Mouse (Mus musculus) limb, embryonic 14.5 days (tissue): ENCODE measurements around the gene Tiam2. TPM values are rescaled to one million over a fixed set of nuclear protein-coding genes. Genes with fewer than 3 reads are reported as not detected.
A peak's percentile ranks its signal among the peaks of the same experiment; 100 is the strongest.

Source experiments
- ATAC-seq: fragments of 200-750 bp; cut with Nextera tagmentation; 2 replicates; pipeline ENCODE4 v1.8.0; 2017; ENCODE audit warnings: low read depth, moderate number of reproducible peaks, moderate TSS enrichment; ENCODE audit not compliant: low FRiP score
- DNase-seq: peaks from one replicate; pipeline ENCODE4 v3.0.0-alpha.2; 2015; ENCODE audit warnings: low spot score
- H3K27ac ChIP-seq: fragments of 300-500 bp; sonication (generic); replicated peaks from 2 replicates; pipeline ENCODE4 v1.5.1; 2014; ENCODE audit warnings: low read depth, mild to moderate bottlenecking, low read length, moderate library complexity, mixed read lengths
- H3K27me3 ChIP-seq: fragments of 300-500 bp; sonication (generic); 2 replicates; pipeline ENCODE4 v1.6.1; 2014; ENCODE audit warnings: low read length, mixed read lengths; ENCODE audit not compliant: control insufficient read depth, insufficient read depth
- H3K36me3 ChIP-seq: fragments of 300-500 bp; sonication (generic); 2 replicates; pipeline ENCODE4 v1.6.1; 2014; ENCODE audit warnings: mild to moderate bottlenecking, low read length, moderate library complexity, mixed read lengths; ENCODE audit not compliant: control insufficient read depth, insufficient read depth
- H3K4me1 ChIP-seq: fragments of 300-500 bp; sonication (generic); 2 replicates; pipeline ENCODE4 v1.6.1; 2014; ENCODE audit warnings: antibody characterized with exemption, low read length, mixed read lengths; ENCODE audit not compliant: control insufficient read depth, insufficient read depth
- H3K4me2 ChIP-seq: fragments of 300-500 bp; sonication (generic); replicated peaks from 2 replicates; pipeline ENCODE4 v1.6.1; 2014; ENCODE audit warnings: low read depth, mild to moderate bottlenecking, low read length, moderate library complexity; ENCODE audit not compliant: severe bottlenecking
- H3K4me3 ChIP-seq: fragments of 300-500 bp; sonication (generic); replicated peaks from 2 replicates; pipeline ENCODE4 v1.5.1; 2014; ENCODE audit warnings: low read length
- H3K9ac ChIP-seq: fragments of 300-500 bp; sonication (generic); 2 replicates; pipeline ENCODE4 v1.6.1; 2014; ENCODE audit warnings: mild to moderate bottlenecking, low read depth, low read length, moderate library complexity; ENCODE audit not compliant: severe bottlenecking
- H3K9me3 ChIP-seq: fragments of 300-500 bp; sonication (generic); 2 replicates; pipeline ENCODE4 v1.6.1; 2016; ENCODE audit warnings: low read length; ENCODE audit not compliant: control insufficient read depth
- POLR2A ChIP-seq: fragments of 200-500 bp; IDR thresholded peaks from 2 replicates; pipeline ENCODE4 v1.8.0; 2012; ENCODE audit warnings: inconsistent platforms, mild to moderate bottlenecking, moderate library complexity, borderline replicate concordance; ENCODE audit not compliant: insufficient read depth, insufficient read length; ENCODE audit errors: extremely low read depth
- WGBS: fragments of 180-500 bp; shearing (Covaris S2); extraction: QIAGEN DNeasy Blood & Tissue Kit; methylation state at CpG from one replicate; pipeline ENCODE4 v1.1.7; 2014; 5-methylcytosine and 5-hydroxymethylcytosine counted together
- polyA plus RNA-seq, 2 experiments: library from polyadenylated mRNA; depleted of rRNA in 1 of 2; stranded (reverse) in 1 of 2; unstranded in 1 of 2; fragments of >200 nt; fragmentation: Nextera tagmentation in 1 of 2; extraction: Ambion mirVana in 1 of 2; gene quantifications; 2 replicates each; pipeline versions ENCODE4 v1.2.1 to v1.2.3; 2012 to 2014

The Tiam2 gene
- polyA plus RNA-seq, 2 experiments, result 21.1 to 25.9 TPM

- Histone ChIP-seq H3K9ac (no peak overlapping the region), H3K27ac (no peak overlapping the region), H3K9me3 (no peaks in the 10 kb centered on the region), H3K4me2 (no peak overlapping the region), H3K4me3 (no peak overlapping the region), H3K4me1 (peaks cover 17% of the 10 kb centered on the region), H3K27me3 (no peaks in the 10 kb centered on the region), H3K36me3 (0 out of 2 replicates have a peak, but pooled peaks cover 2% of the 10 kb centered on the region)
- WGBS, result 15% methylated on average over 1 of the region's 1 CpGs
- DNase-seq (no peak), ATAC-seq (no peak)
- TF ChIP-seq POLR2A, result no peak
Measured at GRCm38 (mm10) chr17:3360236-3360635, 33.9 kb downstream of the Tiam2 start.

GRCm38 (mm10) chr17:3361751-3362150 lies 35.4 kb downstream of the Tiam2 start:
- 77% methylated on average over 2 of the region's 2 CpGs for WGBS
- Histone ChIP-seq H3K27ac (peak overlapping the region; percentile 48; the same call in 1 of the 2 replicates), H3K9ac (no peak overlapping the region), H3K4me1 (peaks cover 21% of the 10 kb centered on the region), H3K9me3 (no peaks in the 10 kb centered on the region), H3K27me3 (no peaks in the 10 kb centered on the region), H3K4me2 (no peak overlapping the region), H3K4me3 (no peak overlapping the region), H3K36me3 (peaks cover 4% of the 10 kb centered on the region; the same call in 1 of the 2 replicates)
- TF ChIP-seq POLR2A, result no peak
- DNase-seq, result no peak
- no peak for ATAC-seq

GRCm38 (mm10) chr17:3363216-3363615 lies 36.8 kb downstream of the Tiam2 start:
- Histone ChIP-seq H3K4me3 (no peak overlapping the region), H3K9me3 (no peaks in the 10 kb centered on the region), H3K9ac (no peak overlapping the region), H3K27me3 (no peaks in the 10 kb centered on the region), H3K4me2 (no peak overlapping the region), H3K27ac (no peak overlapping the region), H3K4me1 (peaks cover 32% of the 10 kb centered on the region), H3K36me3 (peaks cover 10% of the 10 kb centered on the region; the same call in 1 of the 2 replicates)
- TF ChIP-seq POLR2A, result no peak
- no peak for ATAC-seq
- no peak for DNase-seq
- 63% methylated on average over 2 of the region's 2 CpGs for WGBS

- Histone ChIP-seq H3K9me3 (no peaks in the 10 kb centered on the region), H3K4me2 (no peak overlapping the region), H3K9ac (no peak overlapping the region), H3K27ac (no peak overlapping the region), H3K27me3 (no peaks in the 10 kb centered on the region), H3K4me3 (no peak overlapping the region), H3K36me3 (peaks cover 10% of the 10 kb centered on the region; the same call in 1 of the 2 replicates), H3K4me1 (peaks cover 45% of the 10 kb centered on the region)
- WGBS, result 70% methylated on average over 3 of the region's 3 CpGs
- no peak for TF ChIP-seq POLR2A
- ATAC-seq, result no peak
- DNase-seq, result peak; percentile 48
Measured at GRCm38 (mm10) chr17:3366741-3367140, 40.4 kb downstream of the Tiam2 start.

GRCm38 (mm10) chr17:3368386-3368785 lies 42.0 kb downstream of the Tiam2 start:
- ATAC-seq, result no peak
- 0 out of 2 replicates have a peak overlapping the region, but pooled peaks have one; percentile 19 for H3K27ac ChIP-seq
- 45% methylated on average over 1 of the region's 1 CpGs for whole genome bisulfite sequencing
- peaks cover 10% of the 10 kb centered on the region; the same call in 1 of the 2 replicates for H3K36me3 ChIP-seq
- no peaks in the 10 kb centered on the region for H3K9me3 ChIP-seq
- TF ChIP-seq POLR2A, result no peak
- no peak overlapping the region for H3K9ac ChIP-seq
- H3K4me3 ChIP-seq, result no peak overlapping the region
- no peak for DNase-seq
- H3K4me1 ChIP-seq, result peaks cover 41% of the 10 kb centered on the region
- no peak overlapping the region for H3K4me2 ChIP-seq
- H3K27me3 ChIP-seq, result no peaks in the 10 kb centered on the region
